ENCODE assay signal across 24 mouse cellular contexts in the genomic region with DNA sequence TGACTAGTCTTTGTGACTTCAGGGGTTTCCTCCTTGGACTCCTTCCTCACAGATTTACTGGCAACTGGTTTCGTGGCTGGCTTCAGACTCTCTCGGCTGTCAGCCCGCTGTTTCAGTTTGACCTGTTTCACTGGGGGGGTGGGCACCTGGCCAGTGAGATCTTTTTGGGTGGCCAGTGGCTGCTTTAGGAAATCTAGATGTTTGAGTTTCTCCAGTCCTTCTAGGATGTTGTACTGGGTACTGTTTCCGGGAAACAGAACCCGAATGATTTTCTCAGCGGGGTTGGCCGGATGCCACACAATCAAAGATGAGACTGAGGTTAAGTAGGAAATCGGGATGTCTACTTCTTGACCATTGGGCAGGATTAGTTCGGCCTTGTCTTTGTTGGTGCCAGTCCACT.
DNase-seq lines count a peak whose midpoint lies in the region; ATAC-seq lines count a peak whose summit lies in the region.
"Had no signal": no experiment of that assay in that cellular context is flagged by ENCODE, and none has a peak within 500 bp of the region (broad histone marks: within the 10 kb centered on the region; RNA-seq: fewer than 3 reads in every experiment).

No protein-coding gene starts in this region.

- peak; percentile 40 for DNase-seq in cerebellum, adult 11 months
- peak; percentile 83 for DNase-seq in heart, adult 11 months
- DNase-seq in heart, adult 8-10 months (ENCODE audit: low spot score) = no peak
- DNase-seq in right cerebral cortex, postnatal 4 days = peak; percentile 39
- DNase-seq in right cerebral cortex, postnatal 25 days = no peak
- no peak for DNase-seq in adrenal gland, adult 2 months
- DNase-seq: adrenal gland, postnatal 25 days; B cell, adult 2 months; forebrain, postnatal 0 days; gastrocnemius, adult 2 months; gastrocnemius, postnatal 25 days; heart, adult 18-20 months; heart, postnatal 14 days; kidney, adult 11 months had no signal

- H3K4me2 ChIP-seq in kidney, embryonic 14.5 days (replicated peaks; ENCODE audit: low read depth, low read length) = no peak overlapping the region
- H3K4me2 ChIP-seq: forebrain, embryonic 13.5 days; heart, embryonic 11.5 days; heart, embryonic 15.5 days; hindbrain, embryonic 13.5 days had no signal

- H3K9ac ChIP-seq in kidney, embryonic 14.5 days (ENCODE audit: low read depth, low read length) = no peak overlapping the region
- H3K9ac ChIP-seq: forebrain, embryonic 13.5 days; forebrain, postnatal 0 days; heart, embryonic 15.5 days; hindbrain, embryonic 13.5 days had no signal

- H3K27me3 ChIP-seq in kidney, embryonic 14.5 days (ENCODE audit: control insufficient read depth, insufficient read depth, low read length) = no peaks in the 10 kb centered on the region
- H3K27me3 ChIP-seq: forebrain, embryonic 13.5 days; heart, embryonic 15.5 days; hindbrain, embryonic 13.5 days had no signal

- H3K36me3 ChIP-seq in kidney, embryonic 14.5 days (ENCODE audit: control insufficient read depth, insufficient read depth, low read length) = peaks cover 13% of the 10 kb centered on the region; the same call in 1 of the 2 replicates

- WGBS in kidney, embryonic 14.5 days = 93% methylated on average over 9 of the region's 9 CpGs

- ATAC-seq in cerebellum, adult (ENCODE audit: insufficient number of reproducible peaks, low FRiP score, low TSS enrichment) = no peak
- ATAC-seq in kidney, embryonic 14.5 days (ENCODE audit: low FRiP score, low TSS enrichment) = no peak
- ATAC-seq: activated CD4-positive, CD25-positive, alpha-beta regulatory T cell, adult 4 months; CD4-positive, CD25-positive, alpha-beta regulatory T cell, adult 4 months; forebrain, embryonic 13.5 days; forebrain, postnatal 0 days; hindbrain, postnatal 0 days had no signal

- no peak overlapping the region for H3K4me3 ChIP-seq in kidney, embryonic 14.5 days (ENCODE audit: low read length)
- H3K4me3 ChIP-seq: embryonic facial prominence, embryonic 10.5 days; forebrain, embryonic 13.5 days; gastrocnemius, adult 2 months; heart, embryonic 15.5 days; hindbrain, embryonic 13.5 days had no signal

- no peak overlapping the region for H3K27ac ChIP-seq in kidney, embryonic 14.5 days (ENCODE audit: low read depth, low read length)
- H3K27ac ChIP-seq: embryonic facial prominence, embryonic 10.5 days; forebrain, embryonic 13.5 days; gastrocnemius, adult 2 months; heart, embryonic 15.5 days; hindbrain, embryonic 13.5 days; hindbrain, postnatal 0 days had no signal

- H3K4me1 ChIP-seq in kidney, embryonic 14.5 days (ENCODE audit: control insufficient read depth, insufficient read depth, low read length) = no peaks in the 10 kb centered on the region
- H3K4me1 ChIP-seq: embryonic facial prominence, embryonic 10.5 days; forebrain, embryonic 13.5 days; heart, embryonic 15.5 days; hindbrain, embryonic 13.5 days had no signal

- H3K9me3 ChIP-seq in kidney, embryonic 14.5 days (ENCODE audit: control insufficient read depth, low read length) = no peaks in the 10 kb centered on the region
- H3K9me3 ChIP-seq: embryonic facial prominence, embryonic 10.5 days; forebrain, embryonic 13.5 days; heart, embryonic 15.5 days; hindbrain, embryonic 13.5 days had no signal

Comparison
In these comparisons a context has a peak if more than half of its experiments do, and no peak if none do; other contexts are left out.
1. DNase-seq: peak in cerebellum, adult 11 months (single experiment), heart, adult 11 months (single experiment) and right cerebral cortex, postnatal 4 days (single experiment); none in heart, adult 8-10 months (single experiment), right cerebral cortex, postnatal 25 days (single experiment) and adrenal gland, adult 2 months (single experiment).